Mouse (Mus musculus): ENCODE results near the gene Dio1.

DNA sequence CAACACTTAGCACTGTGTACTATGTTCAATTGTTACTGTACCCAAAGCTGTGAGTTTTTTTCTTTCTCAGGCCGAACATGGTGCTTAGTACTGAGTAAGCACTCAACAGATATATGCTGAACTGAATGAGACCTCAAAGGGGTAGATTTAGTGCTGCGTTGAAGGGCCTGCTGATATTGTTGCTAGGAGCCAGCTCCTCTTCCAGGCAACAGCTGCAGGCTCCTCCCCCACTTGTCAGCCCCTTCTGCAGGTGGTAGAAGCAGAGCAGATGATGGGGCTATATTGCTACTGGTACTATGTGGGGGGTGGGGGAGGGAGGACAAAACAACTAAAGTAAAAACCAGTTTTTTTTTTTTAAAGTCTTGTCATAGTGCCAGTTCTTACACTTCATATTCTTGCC lies 57.5 kb downstream of the Dio1 start:
- no peak for TF ChIP-seq CTCF (IDR thresholded peaks at IDR 0.05; ENCODE audit: borderline replicate concordance, insufficient read depth, low read length)
- TF ChIP-seq POLR2A (IDR thresholded peaks at IDR 0.05; ENCODE audit: low read depth, low read length): no peak
